Mouse (Mus musculus) forebrain, embryonic 15.5 days (tissue): ENCODE data around the gene Lmx1a. TPM values are rescaled to one million over a fixed set of nuclear protein-coding genes. Genes with fewer than 3 reads are reported as not detected.

Experiments
- ATAC-seq: fragments of 200-750 bp; cut with Nextera tagmentation; replicated peaks from 2 replicates; pipeline ENCODE4 v1.8.0; 2017; ENCODE audit warnings: mild to moderate bottlenecking, moderate TSS enrichment, moderate library complexity
- H3K27ac ChIP-seq: fragments of 300-500 bp; sonication (generic); replicated peaks from 2 replicates; pipeline ENCODE4 v1.5.1; 2015; ENCODE audit warnings: mild to moderate bottlenecking, inconsistent platforms
- H3K27me3 ChIP-seq: fragments of 300-500 bp; sonication (generic); 2 replicates; pipeline ENCODE4 v1.6.1; 2015; ENCODE audit warnings: inconsistent platforms
- H3K36me3 ChIP-seq: fragments of 300-500 bp; sonication (generic); 2 replicates; pipeline ENCODE4 v1.6.1; 2015; ENCODE audit warnings: mild to moderate bottlenecking, inconsistent platforms
- H3K4me1 ChIP-seq: fragments of 300-500 bp; sonication (generic); 2 replicates; pipeline ENCODE4 v1.6.1; 2015; ENCODE audit warnings: inconsistent platforms
- H3K4me2 ChIP-seq: fragments of 300-500 bp; sonication (generic); replicated peaks from 2 replicates; pipeline ENCODE4 v1.6.1; 2015; ENCODE audit warnings: mild to moderate bottlenecking, inconsistent platforms
- H3K4me3 ChIP-seq: fragments of 300-500 bp; sonication (generic); 2 replicates; pipeline ENCODE4 v1.5.1; 2015; ENCODE audit warnings: mild to moderate bottlenecking, inconsistent platforms
- H3K9ac ChIP-seq: fragments of 300-500 bp; sonication (generic); replicated peaks from 2 replicates; pipeline ENCODE4 v1.6.1; 2015; ENCODE audit warnings: mild to moderate bottlenecking, inconsistent platforms
- H3K9me3 ChIP-seq: fragments of 300-500 bp; sonication (generic); 2 replicates; pipeline ENCODE4 v1.6.1; 2016; ENCODE audit warnings: inconsistent platforms
- WGBS: fragments of 180-500 bp; shearing (Covaris S2); methylation state at CpG from one replicate; pipeline ENCODE4 v1.1.7; 2015; ENCODE audit warnings: mixed read lengths; 5-methylcytosine and 5-hydroxymethylcytosine counted together
- polyA plus RNA-seq: library from polyadenylated mRNA; unstranded; fragments of >200 nt; fragmentation: Nextera tagmentation; extraction: Ambion mirVana; gene quantifications from 2 replicates; pipeline ENCODE4 v1.2.1, GENCODE M21; 2015

The Lmx1a gene
- polyA plus RNA-seq, 1 experiment from 2014 or later: 3.7 TPM

- ATAC-seq: no peak
- Histone ChIP-seq H3K27me3 (peaks cover 3% of the 10 kb centered on the region; the same call in 1 of the 2 replicates), H3K4me2 (no peak overlapping the region), H3K27ac (no peak overlapping the region), H3K9ac (no peak overlapping the region), H3K9me3 (no peaks in the 10 kb centered on the region), H3K4me1 (peaks cover 19% of the 10 kb centered on the region), H3K4me3 (no peak overlapping the region), H3K36me3 (no peaks in the 10 kb centered on the region)
- whole genome bisulfite sequencing: 80% methylated on average over 8 of the region's 8 CpGs
Measured at GRCm38 (mm10) chr1:167758208-167758607, 69.2 kb downstream of the Lmx1a start.

- no peak for ATAC-seq
- H3K9me3 ChIP-seq: no peaks in the 10 kb centered on the region
- 89% methylated on average over 10 of the region's 10 CpGs for WGBS
- no peaks in the 10 kb centered on the region for H3K36me3 ChIP-seq
- H3K27me3 ChIP-seq: peaks cover 3% of the 10 kb centered on the region; the same call in 1 of the 2 replicates
- H3K4me1 ChIP-seq: peaks cover 11% of the 10 kb centered on the region
- no peak overlapping the region for H3K27ac ChIP-seq
- no peak overlapping the region for H3K4me3 ChIP-seq
- no peak overlapping the region for H3K9ac ChIP-seq
- no peak overlapping the region for H3K4me2 ChIP-seq
Measured at GRCm38 (mm10) chr1:167760307-167760706, 71.3 kb downstream of the Lmx1a start.

GRCm38 (mm10) chr1:167761785-167762223, 72.8 kb downstream of the Lmx1a start:
- Histone ChIP-seq H3K27ac (peak overlapping the region; percentile 19; the same call in 1 of the 2 replicates), H3K36me3 (no peaks in the 10 kb centered on the region), H3K27me3 (peaks cover 3% of the 10 kb centered on the region; the same call in 1 of the 2 replicates), H3K9me3 (no peaks in the 10 kb centered on the region), H3K4me2 (peak overlapping the region; percentile 12), H3K4me1 (peaks cover 11% of the 10 kb centered on the region), H3K4me3 (no peak overlapping the region), H3K9ac (no peak overlapping the region)
- 5% methylated on average over 13 of the region's 13 CpGs for WGBS
- ATAC-seq: peak; percentile 75

DNA sequence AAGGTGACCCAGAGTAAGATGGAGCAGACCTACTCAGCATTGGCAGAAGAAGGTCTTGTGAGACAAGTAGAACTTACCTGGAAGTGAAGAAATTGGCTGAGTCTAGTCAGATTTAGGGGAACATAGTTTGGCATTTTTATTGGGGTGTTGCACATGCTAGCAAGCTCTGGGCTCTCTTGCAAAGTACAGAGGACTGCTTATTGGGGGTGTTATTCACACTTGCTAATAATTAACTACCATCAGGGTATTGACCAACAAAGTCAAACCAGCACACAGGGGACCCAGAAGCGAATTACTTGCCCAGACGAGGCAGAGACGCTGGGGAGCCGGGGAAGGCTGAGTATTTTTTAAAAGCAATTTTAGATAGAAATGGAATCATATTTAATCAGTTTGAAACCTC, 77.6 kb downstream of the Lmx1a start:
- peaks cover 7% of the 10 kb centered on the region for H3K4me1 ChIP-seq
- WGBS: 90% methylated on average over 4 of the region's 4 CpGs
- H3K27ac ChIP-seq: no peak overlapping the region
- H3K4me3 ChIP-seq: no peak overlapping the region
- no peaks in the 10 kb centered on the region for H3K27me3 ChIP-seq
- no peak for ATAC-seq
- H3K36me3 ChIP-seq: no peaks in the 10 kb centered on the region
- no peak overlapping the region for H3K4me2 ChIP-seq
- no peaks in the 10 kb centered on the region for H3K9me3 ChIP-seq
- no peak overlapping the region for H3K9ac ChIP-seq

DNA sequence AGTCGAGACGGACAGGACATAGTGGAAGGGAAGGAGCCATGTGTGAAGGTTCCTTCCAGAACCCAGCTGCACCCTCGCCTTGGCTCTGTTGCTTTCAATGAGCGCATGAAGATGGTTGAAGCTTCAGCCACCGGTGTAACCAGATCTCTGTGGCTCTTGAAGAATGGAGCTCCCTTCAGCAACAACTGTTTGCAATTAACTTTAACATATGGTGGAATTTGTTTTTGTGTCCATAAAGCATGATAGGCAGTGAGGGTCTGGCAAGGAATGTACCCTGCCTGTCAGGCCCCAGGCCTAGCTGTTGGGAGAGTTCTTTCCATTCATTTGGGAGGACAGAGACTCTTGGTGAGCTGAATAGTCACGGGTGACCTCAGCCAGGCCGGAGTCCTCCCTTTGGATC, 81.4 kb downstream of the Lmx1a start:
- H3K9me3 ChIP-seq: no peaks in the 10 kb centered on the region
- H3K4me3 ChIP-seq: no peak overlapping the region
- no peak overlapping the region for H3K4me2 ChIP-seq
- H3K4me1 ChIP-seq: no peaks in the 10 kb centered on the region
- WGBS: 92% methylated on average over 7 of the region's 7 CpGs
- no peaks in the 10 kb centered on the region for H3K27me3 ChIP-seq
- no peak for ATAC-seq
- H3K9ac ChIP-seq: no peak overlapping the region
- H3K36me3 ChIP-seq: no peaks in the 10 kb centered on the region
- no peak overlapping the region for H3K27ac ChIP-seq

DNA sequence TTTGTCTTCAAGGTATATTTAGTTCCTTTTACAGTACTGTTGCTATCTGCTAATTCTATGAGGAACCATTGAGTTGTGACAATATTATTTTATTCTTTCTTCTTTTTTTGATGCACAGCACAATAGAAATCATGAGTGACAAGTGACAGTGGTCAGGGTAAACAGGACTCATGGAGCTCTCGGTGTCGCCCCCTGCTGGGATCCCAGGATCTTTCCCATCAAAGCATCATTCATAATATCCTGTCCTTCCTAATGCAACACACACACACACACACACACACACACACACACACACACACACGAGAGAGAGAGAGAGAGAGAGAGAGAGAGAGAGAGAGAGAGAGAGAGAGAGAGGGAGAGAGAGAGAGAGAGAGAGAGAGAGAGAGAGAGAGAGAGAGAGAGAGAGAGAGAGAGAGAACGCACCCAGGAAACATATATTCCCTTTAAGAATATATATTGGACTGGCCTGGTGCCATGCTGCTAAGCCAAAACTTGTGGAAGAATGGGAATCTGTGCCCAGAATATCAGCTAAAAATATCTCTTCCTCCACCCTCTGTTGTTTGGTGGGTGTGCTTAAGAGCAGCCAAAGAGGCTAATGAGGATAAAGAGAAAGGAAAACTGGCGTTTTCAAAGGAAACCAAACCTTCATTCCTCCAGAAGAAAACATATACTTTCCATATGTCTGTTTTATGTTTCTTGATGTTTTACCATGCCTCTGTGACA, 90.9 kb downstream of the Lmx1a start:
- ATAC-seq: peak; percentile 70; the same call in 1 of the 2 replicates

DNA sequence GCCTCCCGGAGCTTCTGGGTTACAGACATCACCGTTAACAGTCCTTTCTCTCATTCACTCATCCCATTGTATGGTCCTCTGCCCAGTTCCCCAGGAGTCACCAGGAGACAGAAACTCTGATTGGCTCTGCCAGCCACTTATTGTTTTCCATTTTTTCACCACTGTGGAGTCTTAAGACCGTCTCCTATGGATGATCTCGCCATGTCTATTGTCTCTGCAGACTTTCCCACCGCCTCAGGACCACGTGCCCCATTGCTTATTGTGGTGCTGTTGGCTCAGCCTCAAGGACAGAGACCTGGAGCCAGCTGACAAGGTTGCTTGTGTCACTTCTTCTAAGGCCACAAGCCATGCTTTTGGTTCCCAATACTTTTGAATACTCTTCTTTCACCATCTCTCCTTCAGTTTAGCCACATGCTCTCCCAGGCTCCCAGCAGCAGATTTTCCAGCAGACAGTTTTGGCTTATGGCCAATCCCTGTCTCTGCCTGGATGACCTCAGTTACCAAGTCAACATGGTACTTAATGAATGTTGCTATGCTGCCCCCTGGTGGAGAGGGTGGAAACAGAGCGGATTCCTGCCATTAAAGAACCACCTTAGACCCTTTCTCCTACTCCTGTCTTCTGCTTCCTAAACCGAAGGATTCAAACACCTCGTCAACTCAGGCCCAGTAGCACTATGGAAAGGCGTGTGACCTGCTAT, 92.9 kb downstream of the Lmx1a start:
- H3K36me3 ChIP-seq: no peaks in the 10 kb centered on the region
- H3K4me1 ChIP-seq: no peaks in the 10 kb centered on the region
- no peak overlapping the region for H3K9ac ChIP-seq
- H3K27ac ChIP-seq: no peak overlapping the region
- H3K9me3 ChIP-seq: no peaks in the 10 kb centered on the region
- H3K4me3 ChIP-seq: no peak overlapping the region
- 34% methylated on average over 10 of the region's 10 CpGs for WGBS
- H3K4me2 ChIP-seq: no peak overlapping the region
- H3K27me3 ChIP-seq: no peaks in the 10 kb centered on the region
- ATAC-seq: peak; percentile 42; the same call in 1 of the 2 replicates

More for the DNA sequence above, 90.9 kb downstream of the Lmx1a start:
- Histone ChIP-seq H3K4me3 (no peak overlapping the region), H3K4me2 (no peak overlapping the region), H3K9me3 (no peaks in the 10 kb centered on the region), H3K9ac (no peak overlapping the region), H3K27ac (no peak overlapping the region), H3K27me3 (no peaks in the 10 kb centered on the region), H3K36me3 (no peaks in the 10 kb centered on the region), H3K4me1 (no peaks in the 10 kb centered on the region)
- WGBS: 70% methylated on average over 4 of the region's 5 CpGs

DNA sequence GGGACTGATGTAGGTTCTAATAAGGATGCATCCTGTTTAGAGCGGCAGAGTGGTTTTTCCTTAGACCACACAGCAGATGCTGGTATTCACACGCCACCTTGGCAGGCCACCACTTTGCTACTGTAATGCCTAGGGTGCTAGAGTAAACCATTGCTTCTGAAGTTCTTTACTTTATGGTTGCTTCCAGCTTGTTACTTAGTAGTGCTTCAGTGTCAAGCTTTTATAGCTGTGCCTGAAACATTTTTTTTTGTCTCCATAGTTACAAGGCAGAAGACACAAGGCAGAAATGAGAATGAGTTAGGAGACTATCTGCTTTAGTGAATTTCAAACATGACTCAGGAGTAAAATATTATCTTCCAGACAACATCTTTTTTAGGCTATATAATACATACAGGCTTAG, 95.0 kb downstream of the Lmx1a start:
- Histone ChIP-seq H3K27me3 (no peaks in the 10 kb centered on the region), H3K27ac (no peak overlapping the region), H3K4me1 (no peaks in the 10 kb centered on the region), H3K9ac (no peak overlapping the region), H3K4me3 (no peak overlapping the region), H3K36me3 (no peaks in the 10 kb centered on the region), H3K4me2 (no peak overlapping the region), H3K9me3 (no peaks in the 10 kb centered on the region)
- 79% methylated on average over 2 of the region's 2 CpGs for WGBS
- ATAC-seq: no peak

DNA sequence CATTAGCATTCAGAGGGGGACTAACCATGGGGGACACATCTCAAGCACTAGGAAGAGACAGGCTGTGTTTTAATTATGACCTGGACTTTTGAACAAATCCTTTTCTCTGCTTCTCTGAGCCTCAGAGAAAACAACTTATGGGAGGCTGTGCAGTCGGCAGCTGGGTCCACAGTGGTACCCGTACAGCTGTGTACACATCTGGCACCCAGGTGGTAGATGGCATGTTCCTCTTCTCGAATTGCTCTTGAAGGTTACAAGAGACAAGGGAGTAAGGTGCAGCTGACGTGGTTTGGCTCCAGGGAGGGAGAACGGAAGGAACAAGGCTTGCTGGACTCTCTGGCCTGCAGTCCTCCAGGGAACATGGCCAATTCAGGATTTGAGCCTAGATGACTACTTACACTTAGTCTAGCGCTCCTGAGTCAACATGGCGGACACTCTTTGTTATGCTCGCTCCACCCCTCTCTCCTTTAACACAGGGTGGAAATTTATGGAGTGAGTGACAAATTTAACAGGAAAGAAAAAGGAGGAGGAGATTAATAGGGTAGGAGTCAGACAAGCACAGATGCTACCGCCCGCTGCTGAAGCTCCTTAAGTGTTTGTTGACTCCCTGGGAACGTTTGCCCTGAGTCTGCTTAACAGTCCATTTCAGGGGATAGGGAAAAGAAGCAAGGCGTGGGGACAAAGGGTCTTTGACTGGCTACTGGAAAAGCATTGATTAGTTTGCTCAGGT, 99.8 kb downstream of the Lmx1a start:
- 67% methylated on average over 12 of the region's 12 CpGs for WGBS
- Histone ChIP-seq H3K36me3 (no peaks in the 10 kb centered on the region), H3K27ac (no peak overlapping the region), H3K4me1 (no peaks in the 10 kb centered on the region), H3K4me3 (no peak overlapping the region), H3K27me3 (no peaks in the 10 kb centered on the region), H3K9ac (no peak overlapping the region), H3K4me2 (no peak overlapping the region), H3K9me3 (no peaks in the 10 kb centered on the region)
- ATAC-seq: peak; percentile 38; the same call in 1 of the 2 replicates

DNA sequence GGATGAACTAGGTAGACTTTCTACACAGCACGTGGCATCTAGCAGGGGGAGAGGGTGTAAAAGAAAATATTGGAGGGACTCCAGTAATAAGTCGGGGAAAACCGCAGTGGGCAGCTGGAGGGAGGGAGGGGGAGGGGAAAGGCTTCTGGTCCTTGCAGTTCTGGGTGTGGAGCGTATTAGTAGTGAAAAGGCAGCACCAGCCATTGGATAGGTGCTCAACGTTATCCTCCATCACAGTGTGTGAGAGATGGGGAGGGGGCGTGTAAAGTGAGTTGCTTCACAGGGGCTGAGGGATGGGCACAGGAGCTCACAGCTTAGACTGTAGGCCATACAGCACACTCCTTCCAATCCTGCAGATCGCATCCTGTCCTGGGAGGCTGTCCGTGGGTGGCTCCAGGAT, 100.4 kb downstream of the Lmx1a start:
- no peak overlapping the region for H3K27ac ChIP-seq
- no peak overlapping the region for H3K4me2 ChIP-seq
- H3K36me3 ChIP-seq: no peaks in the 10 kb centered on the region
- H3K27me3 ChIP-seq: no peaks in the 10 kb centered on the region
- no peaks in the 10 kb centered on the region for H3K9me3 ChIP-seq
- 65% methylated on average over 8 of the region's 8 CpGs for WGBS
- no peak overlapping the region for H3K9ac ChIP-seq
- no peak overlapping the region for H3K4me3 ChIP-seq
- ATAC-seq: 0 out of 2 replicates have a peak, but pooled peaks have one; percentile 55
- no peaks in the 10 kb centered on the region for H3K4me1 ChIP-seq

GRCm38 (mm10) chr1:167790688-167791087, 101.7 kb downstream of the Lmx1a start:
- 77% methylated on average over 3 of the region's 3 CpGs for whole genome bisulfite sequencing
- Histone ChIP-seq H3K27me3 (no peaks in the 10 kb centered on the region), H3K27ac (no peak overlapping the region), H3K4me3 (no peak overlapping the region), H3K4me2 (no peak overlapping the region), H3K9me3 (no peaks in the 10 kb centered on the region), H3K9ac (no peak overlapping the region), H3K4me1 (no peaks in the 10 kb centered on the region), H3K36me3 (no peaks in the 10 kb centered on the region)
- no peak for ATAC-seq

GRCm38 (mm10) chr1:167791221-167791620, 102.2 kb downstream of the Lmx1a start:
- no peak overlapping the region for H3K4me3 ChIP-seq
- H3K27me3 ChIP-seq: no peaks in the 10 kb centered on the region
- no peak overlapping the region for H3K4me2 ChIP-seq
- H3K9me3 ChIP-seq: no peaks in the 10 kb centered on the region
- no peak overlapping the region for H3K27ac ChIP-seq
- H3K36me3 ChIP-seq: no peaks in the 10 kb centered on the region
- no peak overlapping the region for H3K9ac ChIP-seq
- H3K4me1 ChIP-seq: no peaks in the 10 kb centered on the region
- ATAC-seq: no peak
- 84% methylated on average over 11 of the region's 11 CpGs for WGBS
